Mouse (Mus musculus) gastrocnemius, postnatal 14 days (tissue): Measurements from ENCODE around the gene Asprv1. TPM values are rescaled to one million over a fixed set of nuclear protein-coding genes. Genes with fewer than 3 reads are reported as not detected.

Experiments
- DNase-seq: peaks from one replicate; pipeline ENCODE4 v3.0.0; 2021; ENCODE audit warnings: mixed read lengths
- intact Hi-C: fragments of 180-260 bp; cut with DNase I; formaldehyde crosslinking; loops from one replicate; pipeline ENCODE4 v1.15.1; 2025; ENCODE audit warnings: low total_unique reads
- total RNA-seq, 2 experiments: library from RNA; stranded (reverse); gene quantifications; 2 replicates each; pipeline ENCODE4 v1.2.3; 2021

The Asprv1 gene
- total RNA-seq, 2 experiments from 2014 or later = 0.13 TPM; not detected in 1

- intact Hi-C loops = no loop called here
Observed at GRCm38 (mm10) chr6:86609235-86609634, 18.7 kb upstream of the Asprv1 start.

GRCm38 (mm10) chr6:86610714-86611113 is 17.2 kb upstream of the Asprv1 start:
- intact Hi-C loops = no loop called here
- DNase-seq = no peak

More at GRCm38 (mm10) chr6:86609235-86609634, 18.7 kb upstream of the Asprv1 start:
- DNase-seq = no peak

- intact Hi-C loops = no loop called here
- DNase-seq = no peak
Observed at GRCm38 (mm10) chr6:86615301-86615700, 12.7 kb upstream of the Asprv1 start.

GRCm38 (mm10) chr6:86623201-86623600 is 4.8 kb upstream of the Asprv1 start:
- no peak for DNase-seq
- intact Hi-C loops = no loop called here

GRCm38 (mm10) chr6:86624074-86625030 is 3.6 kb upstream of the Asprv1 start:
- intact Hi-C loops = no loop called here
- DNase-seq = no peak

- intact Hi-C loops = no loop called here
- DNase-seq = no peak
Observed at GRCm38 (mm10) chr6:86630141-86630540, 2.2 kb downstream of the Asprv1 start.

GRCm38 (mm10) chr6:86636495-86636894 is 8.5 kb downstream of the Asprv1 start:
- intact Hi-C loops = no loop called here
- DNase-seq = no peak

GRCm38 (mm10) chr6:86637171-86637835 is 9.3 kb downstream of the Asprv1 start:
- intact Hi-C loops = no loop called here
- DNase-seq = no peak

- DNase-seq = no peak
- intact Hi-C loops = no loop called here
Observed at GRCm38 (mm10) chr6:86637860-86638259, 9.9 kb downstream of the Asprv1 start.

GRCm38 (mm10) chr6:86638434-86638833 is 10.5 kb downstream of the Asprv1 start:
- DNase-seq = no peak
- intact Hi-C loops = no loop called here

- intact Hi-C loops = no loop called here
Observed at GRCm38 (mm10) chr6:86639180-86640160, 11.5 kb downstream of the Asprv1 start.

GRCm38 (mm10) chr6:86640161-86640560 is 12.2 kb downstream of the Asprv1 start:
- no peak for DNase-seq
- intact Hi-C loops = no loop called here

More at GRCm38 (mm10) chr6:86639180-86640160, 11.5 kb downstream of the Asprv1 start:
- DNase-seq = no peak

GRCm38 (mm10) chr6:86640776-86641175 is 12.8 kb downstream of the Asprv1 start:
- DNase-seq = no peak
- intact Hi-C loops = no loop called here

- DNase-seq = no peak
- intact Hi-C loops = no loop called here
Observed at GRCm38 (mm10) chr6:86641716-86642115, 13.8 kb downstream of the Asprv1 start.

- intact Hi-C loops = no loop called here
- no peak for DNase-seq
Observed at GRCm38 (mm10) chr6:86644775-86645400, 16.9 kb downstream of the Asprv1 start.

- DNase-seq = no peak
- intact Hi-C loops = no loop called here
Observed at GRCm38 (mm10) chr6:86645551-86645950, 17.6 kb downstream of the Asprv1 start.

- intact Hi-C loops = no loop called here
- DNase-seq = no peak
Observed at GRCm38 (mm10) chr6:86646143-86646542, 18.2 kb downstream of the Asprv1 start.

GRCm38 (mm10) chr6:86653026-86653425 is 25.1 kb downstream of the Asprv1 start:
- intact Hi-C loops = no loop called here
- no peak for DNase-seq
